In genomic region chr4:42945952-42946351, GRCm38 (mm10) we compare ENCODE assay signal across 9 mouse cellular contexts. TPM values are rescaled to one million over a fixed set of nuclear protein-coding genes. Genes with fewer than 3 reads are reported as not detected.
DNase-seq lines count a peak whose midpoint lies in the region; ATAC-seq and TF ChIP-seq lines count a peak whose summit lies in the region.
"Had no signal": no experiment of that assay in that cellular context is flagged by ENCODE, and none has a peak within 500 bp of the region (broad histone marks: within the 10 kb centered on the region; RNA-seq: fewer than 3 reads in every experiment).

No protein-coding gene starts in this region.

- no peak overlapping the region for H3K9ac ChIP-seq in kidney, embryonic 15.5 days
- H3K9ac ChIP-seq in hindbrain, embryonic 14.5 days, result peak overlapping the region; percentile 28
- H3K9ac ChIP-seq in limb, embryonic 11.5 days (ENCODE audit: low read length), result no peak overlapping the region
- H3K9ac ChIP-seq in neural tube, embryonic 12.5 days, result no peak overlapping the region

- H3K9me3 ChIP-seq in kidney, embryonic 15.5 days (replicated peaks), result no peaks in the 10 kb centered on the region
- H3K9me3 ChIP-seq in hindbrain, embryonic 14.5 days (ENCODE audit: control insufficient read depth, low read length), result no peaks in the 10 kb centered on the region
- no peaks in the 10 kb centered on the region for H3K9me3 ChIP-seq in limb, embryonic 11.5 days (ENCODE audit: control insufficient read depth, low read length)
- no peaks in the 10 kb centered on the region for H3K9me3 ChIP-seq in neural tube, embryonic 12.5 days

- peaks cover 8% of the 10 kb centered on the region; the same call in 1 of the 2 replicates for H3K4me1 ChIP-seq in kidney, adult 2 months (ENCODE audit: control insufficient read depth, insufficient read depth, low read length)
- peaks cover 19% of the 10 kb centered on the region for H3K4me1 ChIP-seq in kidney, embryonic 15.5 days
- peaks cover 39% of the 10 kb centered on the region for H3K4me1 ChIP-seq in hindbrain, embryonic 14.5 days (replicated peaks; ENCODE audit: control insufficient read depth, insufficient read depth, low read length)
- peaks cover 10% of the 10 kb centered on the region; the same call in 1 of the 2 replicates for H3K4me1 ChIP-seq in limb, embryonic 11.5 days (ENCODE audit: control insufficient read depth, insufficient read depth, low read length)
- peaks cover 35% of the 10 kb centered on the region for H3K4me1 ChIP-seq in neural tube, embryonic 12.5 days

- peak; percentile 61 for DNase-seq in kidney, adult 2 months
- DNase-seq in R1 (ENCODE audit: low read depth, low spot score), result peak; percentile 76
- DNase-seq in cerebellum, postnatal 36 days, result peak; percentile 63 to 78
- peak; percentile 87 for DNase-seq in hindbrain, embryonic 14.5 days (ENCODE audit: low spot score)
- DNase-seq in limb, embryonic 11.5 days (ENCODE audit: low spot score), result peak; percentile 75

- H3K4me3 ChIP-seq in kidney, adult 2 months (ENCODE audit: insufficient read depth, low read depth, low read length), result no peak overlapping the region
- no peak overlapping the region for H3K4me3 ChIP-seq in kidney, embryonic 15.5 days (replicated peaks)
- H3K4me3 ChIP-seq in hindbrain, embryonic 14.5 days (replicated peaks; ENCODE audit: low read length), result no peak overlapping the region
- no peak overlapping the region for H3K4me3 ChIP-seq in limb, embryonic 11.5 days (ENCODE audit: low read depth, low read length)
- no peak overlapping the region for H3K4me3 ChIP-seq in neural tube, embryonic 12.5 days

- no peaks in the 10 kb centered on the region for H3K27me3 ChIP-seq in kidney, adult 2 months (replicated peaks; ENCODE audit: control insufficient read depth, insufficient read depth, low read length)
- H3K27me3 ChIP-seq in kidney, embryonic 15.5 days, result peaks cover 19% of the 10 kb centered on the region
- no peaks in the 10 kb centered on the region for H3K27me3 ChIP-seq in hindbrain, embryonic 14.5 days (ENCODE audit: control insufficient read depth, insufficient read depth, low read length)
- no peaks in the 10 kb centered on the region for H3K27me3 ChIP-seq in limb, embryonic 11.5 days (ENCODE audit: control insufficient read depth, insufficient read depth, low read length)
- 0 out of 2 replicates have a peak, but pooled peaks cover 5% of the 10 kb centered on the region for H3K27me3 ChIP-seq in neural tube, embryonic 12.5 days (replicated peaks)

- H3K27ac ChIP-seq in kidney, adult 2 months (ENCODE audit: insufficient read depth, low read depth, low read length), result no peak overlapping the region
- no peak overlapping the region for H3K27ac ChIP-seq in kidney, embryonic 15.5 days
- peak overlapping the region; percentile 89 for H3K27ac ChIP-seq in hindbrain, embryonic 14.5 days
- no peak overlapping the region for H3K27ac ChIP-seq in limb, embryonic 11.5 days (replicated peaks; ENCODE audit: low read depth, low read length)
- no peak overlapping the region for H3K27ac ChIP-seq in neural tube, embryonic 12.5 days

- peak; percentile 26; the same call in 1 of the 2 replicates for TF ChIP-seq CTCF in kidney, adult 2 months (conservative IDR thresholded peaks at IDR 0.05; ENCODE audit: insufficient read depth, insufficient read length, low read depth, low read length)

- H3K36me3 ChIP-seq in kidney, adult 2 months (ENCODE audit: control insufficient read depth, insufficient read depth, low read length), result no peaks in the 10 kb centered on the region
- H3K36me3 ChIP-seq in kidney, embryonic 15.5 days, result no peaks in the 10 kb centered on the region
- H3K36me3 ChIP-seq in hindbrain, embryonic 14.5 days (replicated peaks; ENCODE audit: control insufficient read depth, insufficient read depth), result no peaks in the 10 kb centered on the region
- H3K36me3 ChIP-seq in limb, embryonic 11.5 days (ENCODE audit: control insufficient read depth, insufficient read depth, low read length), result no peaks in the 10 kb centered on the region
- H3K36me3 ChIP-seq in neural tube, embryonic 12.5 days, result no peaks in the 10 kb centered on the region

- no peak for ATAC-seq in kidney, embryonic 15.5 days (replicated peaks; ENCODE audit: low FRiP score)
- ATAC-seq in hindbrain, embryonic 14.5 days (ENCODE audit: low FRiP score), result no peak
- no peak for ATAC-seq in limb, embryonic 11.5 days (ENCODE audit: insufficient number of reproducible peaks, low FRiP score, low TSS enrichment, low read depth)
- no peak for ATAC-seq in neural tube, embryonic 12.5 days (ENCODE audit: low FRiP score, low read depth)
- ATAC-seq in megakaryocyte-erythroid progenitor cell, adult 5-6 weeks (replicated peaks; ENCODE audit: low FRiP score, low TSS enrichment, poor library complexity, severe bottlenecking), result no peak

- WGBS in kidney, adult 2 months, result 5% methylated on average over 5 of the region's 5 CpGs
- WGBS in kidney, embryonic 15.5 days, result 8% methylated on average over 5 of the region's 5 CpGs
- 8% methylated on average over 5 of the region's 5 CpGs for WGBS in hindbrain, embryonic 14.5 days
- 10% methylated on average over 5 of the region's 5 CpGs for WGBS in limb, embryonic 11.5 days
- WGBS in neural tube, embryonic 12.5 days, result 6% methylated on average over 5 of the region's 5 CpGs

- TF ChIP-seq POLR2A in kidney, adult 2 months (IDR thresholded peaks at IDR 0.05; ENCODE audit: low read depth, low read length), result no peak

- H3K4me2 ChIP-seq in kidney, embryonic 15.5 days, result no peak overlapping the region
- H3K4me2 ChIP-seq in hindbrain, embryonic 14.5 days (replicated peaks), result peak overlapping the region; percentile 38
- no peak overlapping the region for H3K4me2 ChIP-seq in limb, embryonic 11.5 days (ENCODE audit: low read depth, severe bottlenecking)
- peak overlapping the region; percentile 35; the same call in 1 of the 2 replicates for H3K4me2 ChIP-seq in neural tube, embryonic 12.5 days (replicated peaks)

RNA-seq across cellular contexts. Expression of gene Dnajb5, which starts 3.7 kb away (rescaled TPM):
- 6.5 and 8.1 TPM in 2 replicates for polyA plus RNA-seq in kidney, adult 2 months (2012; rRNA removed)
- 6.9 and 10.0 TPM in 2 replicates for polyA plus RNA-seq in kidney, embryonic 15.5 days (2015; fragmentation: Nextera tagmentation; extraction: Ambion mirVana)
- polyA plus RNA-seq in hindbrain, embryonic 14.5 days (2014; fragmentation: Nextera tagmentation; extraction: Ambion mirVana), result 38.5 and 42.0 TPM in 2 replicates
- 7.3 and 7.6 TPM in 2 replicates for polyA plus RNA-seq in limb, embryonic 11.5 days (2014; fragmentation: Nextera tagmentation; extraction: Ambion mirVana)
- 29.0 and 33.6 TPM in 2 replicates for polyA plus RNA-seq in neural tube, embryonic 12.5 days (2016; fragmentation: Nextera tagmentation; extraction: Ambion mirVana)
- total RNA-seq in megakaryocyte-erythroid progenitor cell, adult 5-6 weeks (2014; fragmentation: Nextera tagmentation), result 0.87 and 2.2 TPM in 2 replicates
- total RNA-seq in megakaryocyte-erythroid progenitor cell, adult 5-6 weeks (2017), result 0.09 TPM in 1 of 2 replicates, not detected in the other

RNA-seq across cellular contexts. Expression of gene 1700022I11Rik, which starts 23.5 kb away (rescaled TPM):
- not detected in 2 replicates for polyA plus RNA-seq in kidney, adult 2 months (2012; rRNA removed)
- polyA plus RNA-seq in kidney, embryonic 15.5 days (2015; fragmentation: Nextera tagmentation; extraction: Ambion mirVana), result 0.48 and 0.75 TPM in 2 replicates
- polyA plus RNA-seq in hindbrain, embryonic 14.5 days (2014; fragmentation: Nextera tagmentation; extraction: Ambion mirVana), result 0.63 and 0.71 TPM in 2 replicates
- polyA plus RNA-seq in limb, embryonic 11.5 days (2014; fragmentation: Nextera tagmentation; extraction: Ambion mirVana), result 0.45 and 0.56 TPM in 2 replicates
- 0.46 and 0.93 TPM in 2 replicates for polyA plus RNA-seq in neural tube, embryonic 12.5 days (2016; fragmentation: Nextera tagmentation; extraction: Ambion mirVana)
- total RNA-seq in megakaryocyte-erythroid progenitor cell, adult 5-6 weeks (2014; fragmentation: Nextera tagmentation), result not detected in 2 replicates
- 1.3 and 3.4 TPM in 2 replicates for total RNA-seq in megakaryocyte-erythroid progenitor cell, adult 5-6 weeks (2017)
- total RNA-seq: layer of hippocampus, adult 8-10 months had no signal

RNA-seq across cellular contexts. Expression of gene Phf24, which starts 29.5 kb away (rescaled TPM):
- 1.1 TPM in 2 replicates for polyA plus RNA-seq in kidney, adult 2 months (2012; rRNA removed)
- polyA plus RNA-seq in kidney, embryonic 15.5 days (2015; fragmentation: Nextera tagmentation; extraction: Ambion mirVana), result 0.26 and 0.93 TPM in 2 replicates
- polyA plus RNA-seq in hindbrain, embryonic 14.5 days (2014; fragmentation: Nextera tagmentation; extraction: Ambion mirVana), result 43.5 and 47.8 TPM in 2 replicates
- polyA plus RNA-seq in limb, embryonic 11.5 days (2014; fragmentation: Nextera tagmentation; extraction: Ambion mirVana), result 0.04 and 0.21 TPM in 2 replicates
- 10.9 and 11.4 TPM in 2 replicates for polyA plus RNA-seq in neural tube, embryonic 12.5 days (2016; fragmentation: Nextera tagmentation; extraction: Ambion mirVana)
- not detected in 2 replicates for total RNA-seq in megakaryocyte-erythroid progenitor cell, adult 5-6 weeks (2014; fragmentation: Nextera tagmentation)
- total RNA-seq in megakaryocyte-erythroid progenitor cell, adult 5-6 weeks (2017), result 0.08 TPM in 1 of 2 replicates, not detected in the other

RNA-seq across cellular contexts. Expression of gene Vcp, which starts 54.4 kb away (rescaled TPM):
- polyA plus RNA-seq in kidney, adult 2 months (2012; rRNA removed), result 112 and 130 TPM in 2 replicates
- 547 and 571 TPM in 2 replicates for polyA plus RNA-seq in kidney, embryonic 15.5 days (2015; fragmentation: Nextera tagmentation; extraction: Ambion mirVana)
- polyA plus RNA-seq in hindbrain, embryonic 14.5 days (2014; fragmentation: Nextera tagmentation; extraction: Ambion mirVana), result 470 and 518 TPM in 2 replicates
- 654 and 670 TPM in 2 replicates for polyA plus RNA-seq in limb, embryonic 11.5 days (2014; fragmentation: Nextera tagmentation; extraction: Ambion mirVana)
- 631 and 640 TPM in 2 replicates for polyA plus RNA-seq in neural tube, embryonic 12.5 days (2016; fragmentation: Nextera tagmentation; extraction: Ambion mirVana)
- 186 and 244 TPM in 2 replicates for total RNA-seq in megakaryocyte-erythroid progenitor cell, adult 5-6 weeks (2014; fragmentation: Nextera tagmentation)
- 269 and 346 TPM in 2 replicates for total RNA-seq in megakaryocyte-erythroid progenitor cell, adult 5-6 weeks (2017)

Comparison
In these comparisons a context has a peak if more than half of its experiments do, and no peak if none do; other contexts are left out.
1. H3K4me2 ChIP-seq: peak in hindbrain, embryonic 14.5 days (single experiment) and neural tube, embryonic 12.5 days (single experiment); none in kidney, embryonic 15.5 days (single experiment) and limb, embryonic 11.5 days (single experiment).
2. Peak in every context shown above with its lines, with median percentiles within 50 percentile points of each other: DNase-seq.